Mouse (Mus musculus): Measurements from ENCODE around the gene Pgs1.

GRCm38 (mm10) chr11:117995661-117996060 is 9.6 kb downstream of the Pgs1 start:
- TF ChIP-seq CTCF (IDR thresholded peaks at IDR 0.05; ENCODE audit: borderline replicate concordance, control insufficient read depth, extremely low read depth, insufficient read depth, low read length, poor library complexity) = no peak
- no peak for TF ChIP-seq POLR2A (IDR thresholded peaks at IDR 0.05; ENCODE audit: control insufficient read depth, extremely low read depth, insufficient read depth, low read length, poor library complexity)

Measured in thymus, adult 2 months (tissue).